Mouse (Mus musculus) brown adipose tissue, adult 24 weeks (tissue): ENCODE measurements at regions not wholly inside any gene's neighbourhood (a gene's known extent, or its start where the extent isn't known, plus 50 kb on each side); places are given as distances from the start of the nearest gene placed in this dataset.

Source experiments
- H3K27ac ChIP-seq: fragments of 200-500 bp; replicated peaks from 2 replicates; pipeline ENCODE4 v1.5.1; 2012; ENCODE audit warnings: low read depth, mild to moderate bottlenecking, low read length
- H3K4me1 ChIP-seq: fragments of 200-500 bp; 2 replicates; pipeline ENCODE4 v1.6.1; 2012; ENCODE audit warnings: low read length, mixed read lengths; ENCODE audit not compliant: control insufficient read depth, insufficient read depth, insufficient read length
- H3K4me3 ChIP-seq: fragments of 200-500 bp; 2 replicates; pipeline ENCODE4 v1.5.1; 2012; ENCODE audit warnings: low read depth, mild to moderate bottlenecking, low read length, moderate library complexity; ENCODE audit not compliant: insufficient read depth

- no peaks in the 10 kb centered on the region for H3K4me1 ChIP-seq
- H3K27ac ChIP-seq = no peak overlapping the region
- no peak overlapping the region for H3K4me3 ChIP-seq
Observed at GRCm38 (mm10) chr12:99039497-99040322, 119.3 kb downstream of the Ttc8 start.

GRCm38 (mm10) chr12:99041606-99042005 lies 121.2 kb downstream of the Ttc8 start:
- no peaks in the 10 kb centered on the region for H3K4me1 ChIP-seq
- H3K27ac ChIP-seq = no peak overlapping the region
- no peak overlapping the region for H3K4me3 ChIP-seq

- no peak overlapping the region for H3K4me3 ChIP-seq
- no peaks in the 10 kb centered on the region for H3K4me1 ChIP-seq
- H3K27ac ChIP-seq = no peak overlapping the region
Observed at GRCm38 (mm10) chr12:99042918-99043862, 122.8 kb downstream of the Ttc8 start.

- Histone ChIP-seq H3K4me1 (no peaks in the 10 kb centered on the region), H3K27ac (no peak overlapping the region), H3K4me3 (no peak overlapping the region)
Observed at GRCm38 (mm10) chr12:99044477-99044876, 124.1 kb downstream of the Ttc8 start.

GRCm38 (mm10) chr12:99050426-99050825 lies 130.1 kb downstream of the Ttc8 start:
- Histone ChIP-seq H3K4me1 (no peaks in the 10 kb centered on the region), H3K4me3 (no peak overlapping the region), H3K27ac (no peak overlapping the region)

- Histone ChIP-seq H3K4me1 (no peaks in the 10 kb centered on the region), H3K4me3 (no peak overlapping the region), H3K27ac (no peak overlapping the region)
Observed at GRCm38 (mm10) chr12:99052599-99052998, 132.2 kb downstream of the Ttc8 start.

GRCm38 (mm10) chr12:99057521-99057920 lies 137.1 kb downstream of the Ttc8 start:
- Histone ChIP-seq H3K4me3 (no peak overlapping the region), H3K27ac (no peak overlapping the region), H3K4me1 (no peaks in the 10 kb centered on the region)

GRCm38 (mm10) chr12:99058916-99059315 lies 138.5 kb downstream of the Ttc8 start:
- Histone ChIP-seq H3K27ac (no peak overlapping the region), H3K4me1 (no peaks in the 10 kb centered on the region), H3K4me3 (no peak overlapping the region)

- Histone ChIP-seq H3K4me1 (no peaks in the 10 kb centered on the region), H3K27ac (no peak overlapping the region), H3K4me3 (no peak overlapping the region)
Observed at GRCm38 (mm10) chr12:99059491-99059890, 139.1 kb downstream of the Ttc8 start.

- Histone ChIP-seq H3K4me1 (no peaks in the 10 kb centered on the region), H3K4me3 (no peak overlapping the region), H3K27ac (no peak overlapping the region)
Observed at GRCm38 (mm10) chr12:99060702-99061101, 140.3 kb downstream of the Ttc8 start.

- Histone ChIP-seq H3K4me3 (no peak overlapping the region), H3K27ac (no peak overlapping the region), H3K4me1 (no peaks in the 10 kb centered on the region)
Observed at GRCm38 (mm10) chr12:99063441-99063840, 143.1 kb downstream of the Ttc8 start.

- Histone ChIP-seq H3K27ac (no peak overlapping the region), H3K4me3 (no peak overlapping the region)
Observed at GRCm38 (mm10) chr12:99063885-99064284, 143.5 kb downstream of the Ttc8 start.

GRCm38 (mm10) chr12:99067962-99068361 lies 147.6 kb downstream of the Ttc8 start:
- H3K4me1 ChIP-seq = peaks cover 7% of the 10 kb centered on the region; the same call in 1 of the 2 replicates
- no peak overlapping the region for H3K27ac ChIP-seq
- H3K4me3 ChIP-seq = no peak overlapping the region

More at GRCm38 (mm10) chr12:99063885-99064284, 143.5 kb downstream of the Ttc8 start:
- no peaks in the 10 kb centered on the region for H3K4me1 ChIP-seq

- no peak overlapping the region for H3K4me3 ChIP-seq
- no peak overlapping the region for H3K27ac ChIP-seq
- peaks cover 7% of the 10 kb centered on the region; the same call in 1 of the 2 replicates for H3K4me1 ChIP-seq
Observed at GRCm38 (mm10) chr12:99073766-99074165, 153.4 kb downstream of the Ttc8 start.

- H3K4me3 ChIP-seq = no peak overlapping the region
- H3K27ac ChIP-seq = no peak overlapping the region
- H3K4me1 ChIP-seq = peaks cover 9% of the 10 kb centered on the region; the same call in 1 of the 2 replicates
Observed at GRCm38 (mm10) chr12:99077366-99077765, 157.0 kb downstream of the Ttc8 start.
